Mouse (Mus musculus): ENCODE measurements around the gene Tsks.

GRCm38 (mm10) chr7:44983944-44984832 lies 41.2 kb downstream of the Tsks start:
- no peak for TF ChIP-seq POLR2A (IDR thresholded peaks at IDR 0.05; ENCODE audit: borderline replicate concordance, control insufficient read depth, low read depth, low read length)
- TF ChIP-seq CTCF (IDR thresholded peaks at IDR 0.05; ENCODE audit: control insufficient read depth, insufficient read depth, low read length) = no peak

Measured in bone marrow, adult 2 months (tissue).